Mouse (Mus musculus): ENCODE results near the gene Arsg. TPM values are rescaled to one million over a fixed set of nuclear protein-coding genes. Genes with fewer than 3 reads are reported as not detected.

Gene Arsg
- polyA plus RNA-seq (2015; fragmentation: Illumina TruSeq; extraction: RNeasy Lipid Tissue Mini Kit (QIAGEN cat#74804); ENCODE audit: low read depth, low replicate concordance), result 27.8 TPM

DNA sequence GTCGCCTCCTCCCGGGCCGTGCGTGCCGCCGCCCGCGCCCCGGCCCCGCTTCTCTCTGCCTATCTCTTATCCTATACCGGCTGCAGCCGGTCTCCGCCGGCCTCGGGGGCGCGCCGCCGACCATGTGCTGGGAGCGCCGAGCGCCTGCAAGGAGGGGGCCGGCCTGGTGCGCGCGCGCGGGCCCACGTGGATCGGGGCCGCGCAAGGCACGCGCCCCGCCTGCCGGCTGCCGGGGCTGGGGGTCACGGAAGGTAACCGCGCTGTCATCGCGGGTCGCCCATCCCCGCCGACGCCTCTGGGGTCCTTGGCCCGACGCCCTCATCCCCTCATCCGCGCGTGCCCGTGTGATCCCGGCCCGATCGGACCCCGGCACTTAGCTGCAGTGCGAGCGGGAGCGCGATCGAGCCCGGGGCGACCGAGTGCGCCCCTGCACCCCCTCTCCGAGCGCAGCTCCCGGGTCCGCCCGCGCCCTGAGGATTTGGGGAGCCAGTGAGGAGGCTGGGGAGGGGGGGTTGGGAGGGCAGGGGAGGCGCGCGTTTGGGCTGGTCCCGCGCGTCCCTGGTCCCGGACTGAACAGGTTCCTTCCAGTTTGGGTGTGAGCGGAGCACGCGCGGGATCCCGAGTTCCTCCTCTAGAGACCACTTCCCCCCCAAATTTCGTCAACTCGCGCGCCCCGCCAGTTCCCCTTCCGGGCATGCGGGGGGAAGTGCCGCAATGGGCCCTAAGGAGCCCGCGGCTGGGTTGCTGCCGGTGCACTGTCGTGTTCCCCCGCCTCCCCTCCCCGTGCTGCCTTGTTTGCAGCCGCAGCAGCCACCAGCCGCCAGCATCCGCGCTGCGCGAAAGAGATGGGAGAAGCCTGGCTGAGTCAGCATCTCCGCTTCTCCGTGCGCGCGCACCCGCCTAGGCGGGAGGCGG, at the start of gene Arsg, which contains the start of gene Slc16a6:
Gene Arsg, plus strand, starts transcription at position 204 of the 915 bp plus-strand sequence.
Gene Slc16a6, minus strand, starts transcription at position 428 of the 915 bp plus-strand sequence.

DNA sequence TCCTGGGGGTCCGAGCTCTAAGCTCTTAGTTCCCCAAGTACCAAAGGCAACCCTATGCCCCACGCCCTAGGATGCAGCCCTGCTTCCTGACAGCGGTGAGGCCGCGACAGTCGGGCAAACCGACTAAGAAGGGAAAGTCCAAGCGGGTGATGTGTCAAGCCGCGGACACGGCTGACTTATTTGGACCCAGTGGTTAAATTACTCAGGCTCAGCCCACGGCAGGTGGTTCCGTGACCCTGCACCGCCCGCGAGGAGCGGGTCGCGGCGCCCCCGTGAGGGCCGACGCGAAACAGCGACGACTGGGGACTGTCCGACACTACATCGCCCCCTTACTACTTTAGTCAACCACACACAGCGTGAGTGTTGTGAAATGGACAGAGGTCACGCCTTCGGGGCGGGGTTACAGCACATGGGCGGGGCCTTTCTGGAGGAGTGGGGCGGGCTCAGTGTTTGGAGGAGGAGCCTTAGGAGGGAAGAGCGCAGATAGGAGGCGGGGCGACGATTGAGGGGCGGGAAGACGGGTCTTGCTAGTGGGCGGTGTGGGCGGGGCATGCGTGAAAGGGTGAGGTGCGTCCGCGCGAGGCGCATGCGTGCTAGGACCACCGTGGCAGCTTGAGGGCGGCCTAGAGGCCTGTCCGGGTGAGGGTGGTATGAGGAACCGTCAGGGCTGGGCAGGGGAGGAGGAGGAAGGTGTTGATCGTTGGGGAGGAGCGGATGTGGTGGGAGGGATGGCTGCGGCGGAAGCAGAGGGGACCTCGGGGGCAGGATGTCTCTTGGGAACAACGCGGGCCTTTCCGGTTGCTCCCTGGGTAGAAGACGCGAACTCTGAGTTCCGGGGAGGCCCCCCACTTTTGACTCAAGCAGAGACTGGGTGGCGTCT, 47.5 kb upstream of the Arsg start, which contains the start of gene Amz2:
Gene Amz2, plus strand, starts transcription at position 555 of the 880 bp plus-strand sequence.

GRCm38 (mm10) chr11:109611303-109612149, 138.4 kb downstream of the Arsg start, which contains the start of gene Wipi1:
Gene Wipi1 (minus strand): TSS chr11:109611967.

Other genes starting within 250 kb of the Arsg start
- gene Rgs9, start 175.2 kb upstream of the Arsg start, polyA plus RNA-seq (2015; fragmentation: Illumina TruSeq; extraction: RNeasy Lipid Tissue Mini Kit (QIAGEN cat#74804); ENCODE audit: low read depth, low replicate concordance), result 69.2 TPM
- gene Gna13, start 110.5 kb upstream of the Arsg start, polyA plus RNA-seq (2015; fragmentation: Illumina TruSeq; extraction: RNeasy Lipid Tissue Mini Kit (QIAGEN cat#74804); ENCODE audit: low read depth, low replicate concordance), result 28.8 TPM
- gene 9930022D16Rik, start 59.5 kb upstream of the Arsg start, polyA plus RNA-seq (2015; fragmentation: Illumina TruSeq; extraction: RNeasy Lipid Tissue Mini Kit (QIAGEN cat#74804); ENCODE audit: low read depth, low replicate concordance), result not detected
- gene Amz2, start 47.4 kb upstream of the Arsg start, polyA plus RNA-seq (2015; fragmentation: Illumina TruSeq; extraction: RNeasy Lipid Tissue Mini Kit (QIAGEN cat#74804); ENCODE audit: low read depth, low replicate concordance), result 47.2 TPM
- gene Slc16a6, start 224 bp downstream of the Arsg start, polyA plus RNA-seq (2015; fragmentation: Illumina TruSeq; extraction: RNeasy Lipid Tissue Mini Kit (QIAGEN cat#74804); ENCODE audit: low read depth, low replicate concordance), result 15.1 TPM
- 21.7 TPM for gene Wipi1, start 138.6 kb downstream of the Arsg start, polyA plus RNA-seq (2015; fragmentation: Illumina TruSeq; extraction: RNeasy Lipid Tissue Mini Kit (QIAGEN cat#74804); ENCODE audit: low read depth, low replicate concordance)
- gene Prkar1a, start 176.0 kb downstream of the Arsg start, polyA plus RNA-seq (2015; fragmentation: Illumina TruSeq; extraction: RNeasy Lipid Tissue Mini Kit (QIAGEN cat#74804); ENCODE audit: low read depth, low replicate concordance), result 552 TPM
- 11.4 TPM for gene Fam20a, start 248.9 kb downstream of the Arsg start, polyA plus RNA-seq (2015; fragmentation: Illumina TruSeq; extraction: RNeasy Lipid Tissue Mini Kit (QIAGEN cat#74804); ENCODE audit: low read depth, low replicate concordance)

Data from brain, adult 10 weeks (tissue).